In genomic region chr3:62458284-62459013, GRCm38 (mm10) we compare ENCODE assay signal across 8 mouse cellular contexts. TPM values are rescaled to one million over a fixed set of nuclear protein-coding genes. Genes with fewer than 3 reads are reported as not detected.
DNase-seq lines count a peak whose midpoint lies in the region; ATAC-seq and TF ChIP-seq lines count a peak whose summit lies in the region.

No protein-coding gene starts in this region.

- DNase-seq in forebrain, embryonic 10.5 days (ENCODE audit: extremely low spot score, low spot score), result peak; percentile 40
- DNase-seq in heart, postnatal 25 days (ENCODE audit: low spot score), result peak; percentile 15
- peak; percentile 62 to 85 for DNase-seq in kidney, postnatal 36 days
- DNase-seq in lung, adult 18-20 months, result peak; percentile 65 to 72
- DNase-seq in urinary bladder, postnatal 10 days (ENCODE audit: low spot score), result peak; percentile 24

- no peak overlapping the region for H3K9ac ChIP-seq in ES-Bruce4 (ENCODE audit: low read depth, poor library complexity, severe bottlenecking)

- no peak for TF ChIP-seq POLR2A in ES-Bruce4 (IDR thresholded peaks at IDR 0.05; ENCODE audit: insufficient read depth, low read length)
- TF ChIP-seq POLR2A in bone marrow macrophage, adult 2 months (IDR thresholded peaks at IDR 0.05; ENCODE audit: borderline replicate concordance, low read depth, low read length), result no peak

- no peak overlapping the region for H3K27ac ChIP-seq in ES-Bruce4 (ENCODE audit: insufficient read depth, low read length)
- no peak overlapping the region for H3K27ac ChIP-seq in bone marrow macrophage, adult 2 months (ENCODE audit: insufficient read depth, low read depth, low read length)
- H3K27ac ChIP-seq in forebrain, embryonic 10.5 days, result no peak overlapping the region

- WGBS in forebrain, embryonic 10.5 days, result 50% methylated on average over 6 of the region's 6 CpGs

- no peaks in the 10 kb centered on the region for H3K9me3 ChIP-seq in ES-Bruce4 (replicated peaks; ENCODE audit: control insufficient read depth, insufficient read depth, low read length, poor library complexity, severe bottlenecking)
- H3K9me3 ChIP-seq in forebrain, embryonic 10.5 days, result no peaks in the 10 kb centered on the region

- H3K4me3 ChIP-seq in ES-Bruce4 (ENCODE audit: low read depth, low read length), result no peak overlapping the region
- no peak overlapping the region for H3K4me3 ChIP-seq in bone marrow macrophage, adult 2 months (ENCODE audit: insufficient read depth, low read length)
- H3K4me3 ChIP-seq in forebrain, embryonic 10.5 days, result no peak overlapping the region

- H3K27me3 ChIP-seq in ES-Bruce4 (ENCODE audit: control insufficient read depth, insufficient read depth, low read length, poor library complexity, severe bottlenecking), result no peaks in the 10 kb centered on the region
- no peaks in the 10 kb centered on the region for H3K27me3 ChIP-seq in forebrain, embryonic 10.5 days (ENCODE audit: poor library complexity, severe bottlenecking)

- peak; percentile 71 for TF ChIP-seq CTCF in ES-Bruce4 (IDR thresholded peaks at IDR 0.05; ENCODE audit: low read depth, low read length)
- peak; percentile 73 for TF ChIP-seq CTCF in bone marrow macrophage, adult 2 months (IDR thresholded peaks at IDR 0.05; ENCODE audit: low read depth, low read length)

- no peaks in the 10 kb centered on the region for H3K36me3 ChIP-seq in ES-Bruce4 (ENCODE audit: control insufficient read depth, insufficient read depth, low read length, poor library complexity, severe bottlenecking)
- H3K36me3 ChIP-seq in forebrain, embryonic 10.5 days (replicated peaks), result peaks cover 42% of the 10 kb centered on the region

- ATAC-seq in neutrophil, adult 5-6 weeks (ENCODE audit: extremely low read depth, insufficient number of reproducible peaks, low FRiP score, poor library complexity, severe bottlenecking), result 0 out of 2 replicates have a peak, but pooled peaks have one; percentile 23

- H3K4me1 ChIP-seq in ES-Bruce4 (ENCODE audit: control insufficient read depth, insufficient read depth, low read length), result no peaks in the 10 kb centered on the region
- no peaks in the 10 kb centered on the region for H3K4me1 ChIP-seq in bone marrow macrophage, adult 2 months (ENCODE audit: control insufficient read depth, insufficient read depth, low read length)
- peaks cover 27% of the 10 kb centered on the region for H3K4me1 ChIP-seq in forebrain, embryonic 10.5 days

- intact Hi-C loops in heart, postnatal 25 days (cut with DNase I), result loop anchor here (2.0 to 5.0 kb wide), 3 partner anchors 120 to 1216 kb away; partner anchors contain the start of gene Arhgef26

- no peak for TF ChIP-seq EP300 in ES-Bruce4 (IDR thresholded peaks at IDR 0.05; ENCODE audit: insufficient read depth, low read depth, low read length)

RNA-seq across cellular contexts. Expression of gene Dhx36, which starts 48.4 kb away (rescaled TPM):
- 65.1 and 67.3 TPM in 2 replicates for polyA plus RNA-seq in ES-Bruce4 (2011; ENCODE audit: insufficient read depth, insufficient read length, low read depth, missing spikeins)
- 25.6 and 30.0 TPM in 2 replicates for polyA plus RNA-seq in bone marrow macrophage, adult 2 months (2012; ENCODE audit: insufficient read depth, insufficient read length, missing spikeins)
- 34.8 and 35.0 TPM in 2 replicates for polyA plus RNA-seq in forebrain, embryonic 10.5 days (2016; fragmentation: Nextera tagmentation; extraction: Ambion mirVana)
- total RNA-seq in heart, postnatal 25 days (2021), result 10 to 100 TPM; 16.7 to 18.1 TPM
- 40.3 and 51.0 TPM in 2 replicates for total RNA-seq in neutrophil, adult 5-6 weeks (2017)

Comparison
In these comparisons a context has a peak if more than half of its experiments do, and no peak if none do; other contexts are left out.
1. DNase-seq: peak in every context shown above with its lines; median percentile 74 in kidney, postnatal 36 days; 68 in lung, adult 18-20 months; 40 in forebrain, embryonic 10.5 days; 24 in urinary bladder, postnatal 10 days; 15 in heart, postnatal 25 days.